Mouse (Mus musculus): ENCODE results near the gene Cldn18. TPM values are rescaled to one million over a fixed set of nuclear protein-coding genes. Genes with fewer than 3 reads are reported as not detected.

Cldn18 gene
- total RNA-seq, 2 experiments from 2014 or later = not detected

DNA sequence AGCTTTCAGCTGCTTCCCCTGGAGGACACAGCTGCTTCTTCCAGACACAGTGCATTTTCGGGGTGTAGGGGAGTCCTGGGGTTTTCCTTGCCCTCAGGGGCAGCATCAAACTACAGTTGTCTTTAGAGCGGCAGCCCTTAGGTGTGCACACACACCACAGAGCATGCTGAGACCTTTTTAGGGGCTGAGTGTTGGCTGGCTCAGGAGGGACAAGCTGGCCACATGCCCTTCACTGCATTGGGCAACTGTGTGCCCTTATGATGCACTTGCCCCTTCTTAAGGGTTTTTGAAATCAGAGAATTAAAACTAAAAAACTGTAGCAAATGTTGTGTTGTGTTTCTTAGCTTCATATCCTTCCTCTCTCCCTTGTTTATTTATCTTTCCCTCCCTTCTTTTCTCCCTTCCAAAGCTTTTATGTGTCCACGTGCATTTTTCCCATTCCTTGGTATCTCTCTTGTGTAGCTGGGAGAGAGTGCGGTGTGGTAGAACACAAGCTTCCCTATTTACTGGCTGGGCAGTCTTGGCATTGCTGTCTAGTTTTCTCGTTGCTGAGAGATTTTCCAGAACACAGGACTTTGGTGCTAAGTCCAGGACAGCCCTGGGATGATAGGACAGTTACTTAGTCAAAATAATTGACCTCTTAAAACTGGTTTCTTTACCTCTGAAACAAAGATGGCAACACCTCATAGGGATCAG is 31.4 kb downstream of the Cldn18 start:
- intact Hi-C loops (cut with DNase I) = no loop called here
- DNase-seq = peak; percentile 15

DNA sequence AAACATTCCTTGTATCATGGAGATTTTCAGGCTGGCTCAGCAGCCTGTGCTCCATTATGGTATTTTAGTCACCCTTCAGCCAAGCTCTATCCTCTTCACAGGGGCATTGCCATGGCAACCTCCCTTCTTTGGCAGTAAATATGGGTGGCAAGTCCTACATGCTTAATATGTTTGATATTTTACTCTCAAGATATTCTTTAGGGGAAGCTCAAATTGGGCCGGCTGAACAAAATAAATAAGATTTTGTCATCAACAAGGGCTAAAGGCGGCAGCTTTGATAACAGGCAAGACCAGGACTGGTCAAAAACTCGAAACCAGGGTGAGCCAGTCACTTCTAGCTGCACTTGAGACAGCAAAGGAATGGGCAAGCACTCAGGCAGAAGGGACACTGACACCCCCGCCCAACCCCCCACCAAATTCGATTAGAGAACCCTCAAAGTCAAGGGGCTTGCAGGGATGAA is 32.0 kb downstream of the Cldn18 start:
- DNase-seq = peak; percentile 60
- intact Hi-C loops (cut with DNase I) = no loop called here

GRCm38 (mm10) chr9:99681980-99682570 is 35.0 kb downstream of the Cldn18 start:
- DNase-seq = peak; percentile 23
- intact Hi-C loops (cut with DNase I) = no loop called here

DNA sequence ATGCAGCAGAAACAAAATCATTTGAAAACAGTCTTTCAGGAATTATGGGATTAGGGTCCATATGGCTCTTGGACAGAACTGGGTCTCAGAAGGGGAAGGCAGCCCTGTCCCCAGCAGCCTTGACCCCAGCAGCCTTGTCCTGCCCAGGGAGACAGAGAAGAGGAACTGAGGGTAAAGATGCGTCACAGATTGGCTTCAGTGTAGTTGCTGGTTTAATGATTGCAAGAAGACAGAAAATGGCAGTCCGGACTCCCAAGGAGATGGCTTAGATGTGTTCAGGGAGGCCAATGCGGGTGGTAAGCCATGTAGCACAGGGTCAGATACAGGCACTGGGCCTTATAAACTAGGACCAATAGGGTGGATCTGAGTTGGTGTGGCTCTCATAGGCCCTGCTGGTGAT is 41.4 kb downstream of the Cldn18 start:
- intact Hi-C loops (cut with DNase I) = no loop called here
- no peak for DNase-seq

GRCm38 (mm10) chr9:99671603-99672002 is 45.5 kb downstream of the Cldn18 start:
- intact Hi-C loops (cut with DNase I) = no loop called here
- peak; percentile 38 for DNase-seq

DNA sequence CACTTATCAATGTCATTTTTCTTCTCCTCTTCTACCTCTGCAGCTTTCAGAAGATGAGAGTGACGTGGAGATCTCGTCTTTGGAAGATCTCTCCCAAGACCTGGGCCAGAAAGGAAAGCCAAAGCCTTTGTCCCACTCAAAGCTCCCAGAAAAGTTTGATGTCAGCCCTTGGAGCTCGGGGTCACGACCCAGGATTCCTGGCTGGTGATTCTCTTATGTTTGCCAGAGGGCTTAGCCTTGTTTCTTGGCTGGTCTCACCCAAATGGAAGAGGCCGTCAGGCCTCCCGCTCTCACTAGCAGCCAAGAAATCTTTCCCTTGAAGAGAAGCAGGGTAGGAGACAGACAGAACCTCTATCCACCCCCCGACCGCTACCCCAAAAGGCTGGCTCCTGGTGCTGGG is 49.5 kb downstream of the Cldn18 start:
- intact Hi-C loops (cut with DNase I) = no loop called here
- no peak for DNase-seq

GRCm38 (mm10) chr9:99662887-99663286 is 54.2 kb downstream of the Cldn18 start:
- DNase-seq = no peak
- intact Hi-C loops (cut with DNase I) = loop anchor here (5.0 kb wide), 1 partner anchor 76 kb away; no protein-coding TSS in a partner anchor

GRCm38 (mm10) chr9:99662406-99662805 is 54.7 kb downstream of the Cldn18 start:
- intact Hi-C loops (cut with DNase I) = loop anchor here (5.0 kb wide), 1 partner anchor 75 kb away; no protein-coding TSS in a partner anchor
- peak; percentile 75 for DNase-seq

DNA sequence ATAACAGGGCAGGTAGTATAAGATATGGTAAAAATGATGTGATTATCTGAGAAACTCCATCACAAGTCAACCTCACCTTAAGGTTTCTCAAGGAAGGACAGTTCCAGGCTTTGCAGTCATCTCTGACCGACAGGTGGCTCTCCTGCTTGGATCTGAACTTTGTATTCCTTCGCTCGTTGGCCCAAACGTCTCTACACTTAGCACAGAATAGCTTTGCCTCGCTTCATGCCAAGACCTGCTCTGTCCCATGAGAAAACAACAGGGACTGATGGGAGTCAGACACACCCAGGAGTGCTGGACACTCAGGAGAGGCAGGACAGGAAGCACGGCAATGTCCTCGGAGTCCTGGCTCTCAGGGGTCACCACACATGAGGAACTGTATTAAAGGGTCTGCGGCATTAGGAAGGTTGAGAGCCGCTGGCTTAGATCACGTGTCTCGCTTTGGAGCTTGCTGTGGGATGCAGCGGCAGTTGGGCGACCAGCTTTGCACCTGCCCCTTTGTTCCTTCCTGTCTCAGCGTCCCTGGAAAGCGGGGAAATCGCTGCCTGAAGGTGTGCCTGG is 55.4 kb downstream of the Cldn18 start:
- no peak for DNase-seq
- intact Hi-C loops (cut with DNase I) = loop anchor here (5.0 kb wide), 1 partner anchor 74 kb away; no protein-coding TSS in a partner anchor

DNA sequence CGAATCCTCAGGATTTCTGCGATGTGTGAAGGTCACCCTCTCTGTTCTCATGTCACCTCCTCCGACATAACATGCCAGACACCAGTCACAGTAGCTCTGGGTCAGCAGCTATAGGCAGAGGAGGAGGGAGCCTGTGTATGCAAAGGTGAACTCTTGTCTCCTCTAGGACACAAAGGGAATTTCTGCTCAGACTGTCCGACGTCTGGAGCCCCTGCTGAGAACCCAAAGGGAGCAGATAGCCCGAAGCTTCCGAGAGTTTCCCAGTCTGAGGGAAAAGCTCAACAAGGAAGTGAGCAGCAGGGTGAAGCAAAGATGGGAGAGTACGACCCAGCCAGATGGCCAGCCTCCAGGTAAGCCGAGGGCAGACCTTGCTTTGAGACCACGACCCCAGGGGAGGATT is 56.3 kb downstream of the Cldn18 start:
- DNase-seq = no peak
- intact Hi-C loops (cut with DNase I) = loop anchor here (5.0 kb wide), 1 partner anchor 73 kb away; no protein-coding TSS in a partner anchor

DNA sequence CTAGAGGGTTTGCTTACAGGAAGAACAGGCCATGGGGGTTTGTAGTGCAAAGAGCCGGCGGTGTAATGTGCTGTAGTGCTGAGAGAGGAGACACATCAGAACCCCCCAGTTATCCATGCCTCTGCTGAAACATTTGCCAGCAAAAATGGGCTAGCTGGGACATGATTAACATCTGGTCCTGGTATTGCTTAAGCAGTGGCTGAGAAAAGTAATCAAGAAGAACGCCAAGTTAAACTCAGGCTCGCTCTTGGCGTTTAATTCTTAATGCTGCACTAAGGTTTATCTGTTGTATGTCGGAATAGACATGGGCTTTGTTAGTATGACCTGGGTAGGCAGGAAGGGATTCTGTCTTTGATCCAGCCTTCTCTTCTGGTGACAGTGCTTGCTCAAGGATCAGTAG is 71.0 kb downstream of the Cldn18 start:
- intact Hi-C loops (cut with DNase I) = no loop called here
- no peak for DNase-seq

DNA sequence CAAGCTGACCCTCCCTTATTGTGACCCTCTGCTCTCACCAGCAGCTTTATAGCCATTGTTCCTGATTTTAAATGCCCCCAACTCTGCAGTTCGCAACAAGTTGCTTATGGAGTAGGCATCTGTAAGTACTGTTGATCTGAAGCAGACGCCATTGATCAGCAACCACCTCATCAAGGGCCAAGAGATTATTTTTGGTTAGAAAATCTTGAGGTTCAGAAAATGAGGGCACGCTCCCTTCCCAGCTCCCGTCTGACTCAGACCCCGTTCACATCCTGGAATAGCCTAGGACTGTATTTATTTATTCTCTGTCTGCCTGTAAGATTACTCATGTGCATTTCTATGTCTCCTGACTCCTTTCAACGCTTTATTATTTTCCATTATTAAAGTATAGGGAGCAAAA is 71.7 kb downstream of the Cldn18 start:
- intact Hi-C loops (cut with DNase I) = no loop called here
- DNase-seq = no peak

DNA sequence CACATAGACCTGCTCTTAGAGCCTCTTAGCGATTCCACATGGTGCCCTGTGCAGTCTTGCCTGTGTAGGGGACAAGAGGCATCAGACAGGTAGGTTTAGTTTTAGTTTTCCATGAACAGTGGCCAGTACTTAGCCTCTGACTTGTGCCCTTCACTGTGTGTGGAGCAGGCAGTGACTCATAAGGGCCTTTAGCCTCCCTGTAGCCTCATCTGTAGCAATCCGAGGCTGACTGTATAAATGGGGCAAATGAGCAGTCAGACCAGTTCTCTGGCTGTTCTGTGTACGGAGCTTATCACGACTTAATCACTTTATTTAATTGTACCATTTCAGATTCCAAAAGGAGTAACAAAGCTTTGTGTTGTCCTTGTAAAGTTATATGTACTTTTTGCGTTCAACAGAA is 77.1 kb downstream of the Cldn18 start:
- DNase-seq = no peak
- intact Hi-C loops (cut with DNase I) = no loop called here

Other genes with a start within 250 kb of the Cldn18 start
- gene Armc8, start 148.4 kb downstream of the Cldn18 start, total RNA-seq (2021) = 10 to 100 TPM; 64.0 to 65.2 TPM
- 10 to 100 TPM; 16.2 to 18.6 TPM for gene Dbr1, start 141.5 kb downstream of the Cldn18 start, total RNA-seq (2021)
- gene A4gnt, start 104.8 kb downstream of the Cldn18 start, total RNA-seq (2021) = not detected
- gene Dzip1l, start 87.8 kb downstream of the Cldn18 start, total RNA-seq (2021) = 10 to 100 TPM; 21.5 to 25.0 TPM
- not detected for gene Sox14, start 158.9 kb upstream of the Cldn18 start, total RNA-seq (2021)